Mouse (Mus musculus): Measurements from ENCODE around the gene Mov10.

GRCm38 (mm10) chr3:104771460-104771859 is 46.9 kb downstream of the Mov10 start:
- no peak for TF ChIP-seq CTCF (conservative IDR thresholded peaks at IDR 0.05 in 1 of 2, IDR thresholded peaks at IDR 0.05 in 1 of 2; ENCODE audit: low read depth in 2 of 2, low read length in 2 of 2)
- TF ChIP-seq ZMIZ1 (IDR thresholded peaks at IDR 0.05; ENCODE audit: low read depth, low read length) = no peak
- TF ChIP-seq RAD21 (IDR thresholded peaks at IDR 0.05; ENCODE audit: low read depth, low read length) = no peak
